Mouse (Mus musculus) G1E (cell line): ENCODE measurements at regions not wholly inside any gene's neighbourhood (a gene's known extent, or its start where the extent isn't known, plus 50 kb on each side); places are given as distances from the start of the nearest gene placed in this dataset.

Experiments used
- CTCF ChIP-seq: IDR thresholded peaks from 2 replicates; pipeline ENCODE4 v1.5.1; 2012; ENCODE audit warnings: low read depth, low read length, inconsistent platforms, mixed read lengths
- GATA1 ChIP-seq: IDR thresholded peaks from 2 replicates; pipeline ENCODE4 v1.6.1; 2012; ENCODE audit warnings: borderline replicate concordance, low read length, inconsistent platforms, mixed read lengths
- POLR2AphosphoS5 ChIP-seq: IDR thresholded peaks from 2 replicates; pipeline ENCODE4 v1.6.1; 2012; ENCODE audit warnings: low read depth, low read length, inconsistent platforms; ENCODE audit not compliant: insufficient replicate concordance
- TAL1 ChIP-seq: conservative IDR thresholded peaks from 2 replicates; pipeline ENCODE4 v1.6.1; 2012; ENCODE audit warnings: low read depth, low read length, inconsistent platforms, mixed read lengths

GRCm38 (mm10) chr8:12136178-12136455, 142.5 kb upstream of the A230072I06Rik start:
- TF ChIP-seq CTCF (no peak), TAL1 (no peak), GATA1 (no peak), POLR2AphosphoS5 (no peak)
